Mouse (Mus musculus) CD4-positive, CD25-positive, alpha-beta regulatory T cell, adult 9 weeks (primary cell): ENCODE results near the gene Deaf1. TPM values are rescaled to one million over a fixed set of nuclear protein-coding genes. Genes with fewer than 3 reads are reported as not detected.

ENCODE experiments used
- polyA plus RNA-seq: library from polyadenylated mRNA; unstranded; fragments of 100-300 nt; shearing (Covaris generic); gene quantifications from one replicate; pipeline ENCODE4 v1.2.1, GENCODE M21; 2017

Gene Deaf1
- polyA plus RNA-seq: 15.6 TPM

GRCm38 (mm10) chr7:141327469-141328372 is at the start of gene Deaf1, which contains the start of gene Tmem80:
Deaf1 (minus strand) TSS chr7:141327690.
Tmem80 (plus strand) TSS chr7:141327739.

DNA sequence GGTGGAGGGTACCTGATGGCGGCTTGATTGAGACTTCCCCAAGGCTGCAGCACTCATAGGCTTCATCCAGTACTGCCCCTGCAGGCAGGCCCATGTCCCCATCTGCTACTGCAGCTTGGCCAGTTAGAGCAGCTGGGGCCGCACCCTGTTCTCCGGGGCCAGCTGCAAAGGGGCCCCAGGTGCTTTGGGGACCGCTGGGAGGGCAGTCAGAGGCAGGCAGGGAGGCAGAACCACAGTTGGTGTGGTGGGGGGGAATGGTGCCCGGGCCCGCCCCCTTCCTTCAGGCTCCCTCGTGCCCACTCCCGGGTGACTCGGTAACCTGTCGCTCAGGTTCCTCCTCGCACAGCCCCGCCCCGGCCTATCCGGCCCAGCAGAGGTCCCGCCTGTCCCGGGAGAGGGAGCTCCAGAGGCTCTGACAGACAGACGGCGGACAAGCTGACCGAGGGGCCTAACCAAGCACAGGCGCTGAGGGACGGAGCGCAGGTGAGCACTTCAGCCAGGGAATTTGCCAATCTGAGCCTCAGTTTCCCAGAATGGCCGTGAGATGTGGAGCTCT is 11.2 kb upstream of the Deaf1 start, which contains the start of gene Eps8l2:
Eps8l2 (plus strand) TSS at position 305 of the 556 bp plus-strand sequence.

GRCm38 (mm10) chr7:141291921-141292582 is 35.4 kb downstream of the Deaf1 start, which contains the start of gene Drd4:
Drd4 (plus strand) TSS chr7:141292006.

DNA sequence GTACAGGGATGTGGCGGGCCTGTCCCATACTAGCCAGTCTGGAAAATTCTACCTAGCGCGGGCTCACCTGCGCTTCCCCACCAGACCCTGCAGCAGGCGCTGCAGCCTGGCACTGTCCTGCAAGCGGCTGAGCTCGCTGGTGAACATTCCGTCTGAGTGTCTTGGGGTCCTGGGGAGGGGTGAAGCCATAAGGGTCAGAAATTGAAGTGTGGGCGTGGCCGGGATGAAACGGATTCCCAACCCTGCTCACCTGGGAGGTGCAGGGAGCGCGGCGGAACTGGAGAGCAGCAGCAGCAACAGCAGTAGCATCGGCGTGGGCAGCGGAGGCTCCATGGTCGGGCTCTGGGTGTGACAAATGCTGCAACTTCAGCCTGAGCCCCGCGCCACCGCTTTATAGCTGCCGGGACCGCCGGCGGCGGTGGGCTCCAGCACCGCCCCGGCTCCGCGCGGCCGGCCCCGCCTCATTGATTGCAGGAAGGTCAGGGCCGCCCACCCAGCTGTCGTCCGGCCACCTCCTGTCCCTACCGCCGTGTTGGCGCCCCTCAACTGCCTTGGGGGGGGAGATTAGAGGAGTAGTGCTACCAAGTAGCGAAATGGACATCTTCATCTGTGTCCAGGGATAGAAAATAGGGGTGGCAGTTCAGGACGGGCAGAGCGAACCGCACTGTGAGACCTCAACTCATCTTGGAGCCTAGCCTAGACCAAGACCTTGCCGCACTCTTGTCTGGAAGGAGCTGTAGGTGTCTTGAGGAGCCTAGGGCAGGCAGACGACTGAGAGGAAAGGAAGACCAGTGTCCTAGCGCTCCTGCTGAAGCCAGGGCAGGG is 48.5 kb downstream of the Deaf1 start, which contains the start of gene Sct:
Sct (minus strand) TSS at position 368 of the 825 bp plus-strand sequence.

DNA sequence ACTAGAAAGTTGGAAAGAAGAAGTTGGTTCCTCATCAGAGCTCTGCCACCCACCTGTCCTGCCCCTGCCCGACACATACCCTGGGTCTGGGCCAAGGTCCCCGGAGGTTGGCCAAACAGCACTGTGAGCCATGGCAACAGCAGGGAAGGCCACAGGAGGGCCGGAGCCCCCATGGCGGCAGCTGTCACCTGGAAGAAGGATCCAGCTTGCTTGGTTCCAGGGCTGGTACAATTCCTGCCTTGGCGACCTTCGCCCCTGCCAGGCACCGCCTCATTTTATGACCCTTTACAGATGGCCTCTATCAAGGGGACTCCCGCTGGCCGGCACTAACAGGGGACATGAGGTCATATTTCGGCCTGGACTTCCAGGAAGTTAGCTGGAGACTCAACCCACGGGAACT is 50.9 kb downstream of the Deaf1 start, which contains the start of gene Cdhr5:
Cdhr5 (minus strand) TSS at position 241 of the 400 bp plus-strand sequence.

GRCm38 (mm10) chr7:141265739-141266561 is 61.5 kb downstream of the Deaf1 start, which contains the start of gene Irf7:
Irf7 (minus strand) TSS chr7:141266481.

Other genes starting within 250 kb of the Deaf1 start
- gene Pkp3, start 249.5 kb downstream of the Deaf1 start, polyA plus RNA-seq: 411 TPM
- gene Sigirr, start 227.1 kb downstream of the Deaf1 start, polyA plus RNA-seq: 274 TPM
- not detected for gene Ano9, start 209.9 kb downstream of the Deaf1 start, polyA plus RNA-seq
- gene Ptdss2, start 205.3 kb downstream of the Deaf1 start, polyA plus RNA-seq: 8.9 TPM
- 159 TPM for gene Rnh1, start 154.8 kb downstream of the Deaf1 start, polyA plus RNA-seq
- 5.2 TPM for gene Hras, start 133.7 kb downstream of the Deaf1 start, polyA plus RNA-seq
- 3.4 TPM for gene Lrrc56, start 133.5 kb downstream of the Deaf1 start, polyA plus RNA-seq
- gene Lmntd2, start 113.6 kb downstream of the Deaf1 start, polyA plus RNA-seq: 14.1 TPM
- 29.4 TPM for gene Rassf7, start 111.8 kb downstream of the Deaf1 start, polyA plus RNA-seq
- 122 TPM for gene Phrf1, start 98.9 kb downstream of the Deaf1 start, polyA plus RNA-seq
- gene Irf7, start 61.2 kb downstream of the Deaf1 start, polyA plus RNA-seq: 160 TPM
- gene Cdhr5, start 50.9 kb downstream of the Deaf1 start, polyA plus RNA-seq: not detected
- not detected for gene Sct, start 48.6 kb downstream of the Deaf1 start, polyA plus RNA-seq
- gene Drd4, start 35.7 kb downstream of the Deaf1 start, polyA plus RNA-seq: not detected
- gene Tmem80, start within 50 bp of the Deaf1 start, polyA plus RNA-seq: 48.1 TPM
- not detected for gene Eps8l2, start 11.2 kb upstream of the Deaf1 start, polyA plus RNA-seq
- gene Taldo1, start 64.5 kb upstream of the Deaf1 start, polyA plus RNA-seq: 372 TPM
- 91.0 TPM for gene Gatd1, start 86.4 kb upstream of the Deaf1 start, polyA plus RNA-seq
- gene Cend1, start 101.8 kb upstream of the Deaf1 start, polyA plus RNA-seq: 0.27 TPM
- gene Slc25a22, start 110.2 kb upstream of the Deaf1 start, polyA plus RNA-seq: 87.4 TPM
- gene Pidd1, start 116.3 kb upstream of the Deaf1 start, polyA plus RNA-seq: 16.1 TPM
- 2,295 TPM for gene Rplp2, start 119.7 kb upstream of the Deaf1 start, polyA plus RNA-seq
- 109 TPM for gene Pnpla2, start 127.5 kb upstream of the Deaf1 start, polyA plus RNA-seq
- not detected for gene Cracr2b, start 133.4 kb upstream of the Deaf1 start, polyA plus RNA-seq
- 8.3 TPM for gene Cd151, start 139.7 kb upstream of the Deaf1 start, polyA plus RNA-seq
- 43.2 TPM for gene Polr2l, start 147.4 kb upstream of the Deaf1 start, polyA plus RNA-seq
- 1.9 TPM for gene Tspan4, start 147.6 kb upstream of the Deaf1 start, polyA plus RNA-seq
- 21.2 TPM for gene Chid1, start 212.2 kb upstream of the Deaf1 start, polyA plus RNA-seq
- gene Ap2a2, start 234.5 kb upstream of the Deaf1 start, polyA plus RNA-seq: 15.8 TPM